Comparison of ENCODE assay signal across 1 mouse cellular context in genomic region chr19:4147782-4148490, GRCm38 (mm10).
A peak's percentile ranks its signal among the peaks of the same experiment; 100 is the strongest.
TF ChIP-seq lines count a peak whose summit lies in the region.

No protein-coding gene starts in this region.

TF ChIP-seq in MEL, 35 proteins besides CTCF, POLR2A, EP300 and RAD21 (continued from another document):
- TF ChIP-seq ETS1 (IDR thresholded peaks at IDR 0.05; ENCODE audit: low read depth, low read length) (no peak), CHD1 (IDR thresholded peaks at IDR 0.05; ENCODE audit: low read depth, low read length) (no peak), ELF1 (IDR thresholded peaks at IDR 0.05; ENCODE audit: low read depth, low read length) (no peak), TCF12 (IDR thresholded peaks at IDR 0.05; ENCODE audit: low read depth, low read length) (no peak), MYB (IDR thresholded peaks at IDR 0.05; ENCODE audit: low read depth, low read length) (no peak), GATA1 (IDR thresholded peaks at IDR 0.05; ENCODE audit: low read depth, low read length) (no peak), MAFK (IDR thresholded peaks at IDR 0.05; ENCODE audit: borderline replicate concordance, low read depth, low read length) (no peak), TAL1 (IDR thresholded peaks at IDR 0.05; ENCODE audit: low read length) (no peak), ZC3H11A (IDR thresholded peaks at IDR 0.05; ENCODE audit: low read depth, low read length) (no peak), NRF1 (IDR thresholded peaks at IDR 0.05; ENCODE audit: insufficient read depth, low read depth, low read length, poor library complexity, severe bottlenecking) (no peak), MAX (IDR thresholded peaks at IDR 0.05; ENCODE audit: low read length) (peak; percentile 57; the same call in 1 of the 2 replicates), GABPA (IDR thresholded peaks at IDR 0.05; ENCODE audit: low read depth, low read length) (no peak), RCOR1 (IDR thresholded peaks at IDR 0.05; ENCODE audit: low read depth, low read length) (no peak), ZMIZ1 (IDR thresholded peaks at IDR 0.05; ENCODE audit: low read depth, low read length) (no peak), POLR2AphosphoS2 (IDR thresholded peaks at IDR 0.05; ENCODE audit: low read length) (no peak), UBTF (IDR thresholded peaks at IDR 0.05; ENCODE audit: borderline replicate concordance, insufficient read depth, low read depth, low read length) (no peak), CHD2 (IDR thresholded peaks at IDR 0.05; ENCODE audit: low read length) (no peak), JUND (IDR thresholded peaks at IDR 0.05; ENCODE audit: low read depth, low read length) (no peak), SIN3A (IDR thresholded peaks at IDR 0.05; ENCODE audit: low read length) (peak; percentile 38), MAZ (IDR thresholded peaks at IDR 0.05; ENCODE audit: low read depth, low read length) (no peak), MEF2A (IDR thresholded peaks at IDR 0.05; ENCODE audit: extremely low read depth, insufficient replicate concordance, low read depth, low read length, poor library complexity, severe bottlenecking) (no peak), NELFE (IDR thresholded peaks at IDR 0.05; ENCODE audit: low read depth, low read length) (no peak), E2F4 (IDR thresholded peaks at IDR 0.05; ENCODE audit: borderline replicate concordance, low read depth, low read length) (no peak), HCFC1 (IDR thresholded peaks at IDR 0.05; ENCODE audit: low read depth, low read length) (no peak), BHLHE40 (IDR thresholded peaks at IDR 0.05; ENCODE audit: borderline replicate concordance, low read depth, low read length) (no peak), KAT2A (conservative IDR thresholded peaks at IDR 0.05; ENCODE audit: low read depth, low read length) (no peak)
TF ChIP-seq in MEL: peak in this region for 5.
